Mouse (Mus musculus): ENCODE data around the gene B3gnt2.

GRCm38 (mm10) chr11:22847732-22848648 is 12.8 kb downstream of the B3gnt2 start:
- TF ChIP-seq CTCF (IDR thresholded peaks at IDR 0.05; ENCODE audit: low read depth, low read length): no peak
- TF ChIP-seq POLR2A (IDR thresholded peaks at IDR 0.05; ENCODE audit: borderline replicate concordance, low read depth, low read length): no peak
